Mouse (Mus musculus): ENCODE results near the gene Pabpc4. TPM values are rescaled to one million over a fixed set of nuclear protein-coding genes. Genes with fewer than 3 reads are reported as not detected.
"Not testable (repeated sequence)": the region's sequence is repeated elsewhere in the genome, so short reads cannot be mapped to it uniquely, and the experiment has no call there.

Pabpc4 gene
- polyA plus RNA-seq, 1 experiment from 2014 or later: 83.5 TPM

GRCm38 (mm10) chr4:123271063-123271462 lies 8.9 kb downstream of the Pabpc4 start:
- H3K4me2 ChIP-seq: no peak overlapping the region
- no peak overlapping the region for H3K9ac ChIP-seq (ENCODE audit: low read depth, low read length)
- ATAC-seq (replicated peaks; ENCODE audit: insufficient number of reproducible peaks, low FRiP score, low TSS enrichment): no peak
- no peaks in the 10 kb centered on the region for H3K4me1 ChIP-seq (ENCODE audit: control insufficient read depth, insufficient read depth, low read length)
- WGBS (ENCODE audit: insufficient replicate concordance): 77% methylated on average over 3 of the region's 3 CpGs
- no peaks in the 10 kb centered on the region for H3K9me3 ChIP-seq (replicated peaks; ENCODE audit: control insufficient read depth, low read length)
- no peaks in the 10 kb centered on the region for H3K27me3 ChIP-seq (ENCODE audit: control insufficient read depth, insufficient read depth, low read length)
- no peak overlapping the region for H3K4me3 ChIP-seq (ENCODE audit: low read depth, low read length)
- H3K27ac ChIP-seq (ENCODE audit: low read depth, low read length): no peak overlapping the region
- H3K36me3 ChIP-seq (ENCODE audit: control insufficient read depth, insufficient read depth, low read length): no peaks in the 10 kb centered on the region

DNA sequence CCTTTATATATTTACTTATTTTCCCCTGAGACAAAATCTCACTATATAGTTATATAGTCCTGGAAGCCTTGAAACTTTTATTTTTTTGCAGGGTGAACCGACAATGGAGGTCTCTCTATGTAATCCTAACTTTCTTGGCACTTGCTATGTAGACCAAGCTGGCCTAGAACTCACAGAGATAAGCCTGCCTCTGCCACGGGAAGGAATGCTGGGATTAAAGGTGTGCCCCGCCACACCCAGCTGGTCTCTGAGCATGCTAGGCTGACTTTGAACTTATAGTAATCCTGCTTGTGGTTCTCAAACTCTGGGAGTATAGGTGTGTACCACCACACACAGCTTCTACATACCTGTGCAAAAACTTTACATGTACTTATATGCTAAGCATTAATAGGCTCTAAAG lies 18.0 kb downstream of the Pabpc4 start:
- Histone ChIP-seq H3K4me3 (ENCODE audit: low read depth, low read length) (no peak overlapping the region), H3K9me3 (replicated peaks; ENCODE audit: control insufficient read depth, low read length) (no peaks in the 10 kb centered on the region), H3K36me3 (ENCODE audit: control insufficient read depth, insufficient read depth, low read length) (no peaks in the 10 kb centered on the region), H3K27ac (ENCODE audit: low read depth, low read length) (no peak overlapping the region), H3K4me1 (ENCODE audit: control insufficient read depth, insufficient read depth, low read length) (peaks cover 8% of the 10 kb centered on the region), H3K9ac (ENCODE audit: low read depth, low read length) (no peak overlapping the region), H3K4me2 (no peak overlapping the region), H3K27me3 (ENCODE audit: control insufficient read depth, insufficient read depth, low read length) (no peaks in the 10 kb centered on the region)
- WGBS (ENCODE audit: insufficient replicate concordance): 61% methylated on average over 3 of the region's 3 CpGs
- ATAC-seq (replicated peaks; ENCODE audit: insufficient number of reproducible peaks, low FRiP score, low TSS enrichment): no peak

DNA sequence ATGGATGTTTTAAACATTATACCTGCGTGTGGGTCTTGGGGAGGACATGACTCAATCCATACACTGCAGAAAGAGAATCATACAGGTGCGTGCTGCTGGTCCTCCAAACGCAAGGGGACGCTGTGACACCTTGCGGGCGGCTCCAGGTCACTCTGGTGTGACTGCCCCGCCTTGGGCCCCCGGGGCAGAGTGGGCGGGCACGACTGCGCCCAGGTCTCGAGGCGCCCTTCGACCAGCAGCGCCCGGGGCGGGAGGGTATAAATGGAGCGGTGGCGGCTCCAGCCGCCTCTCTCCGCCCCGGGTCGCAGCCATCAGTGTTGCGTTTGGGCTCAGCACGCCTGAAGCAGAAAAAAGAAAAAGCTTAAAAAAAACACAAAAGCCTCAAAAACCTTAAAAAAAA lies 20.3 kb downstream of the Pabpc4 start:
- Histone ChIP-seq H3K4me3 (ENCODE audit: low read depth, low read length) (peak overlapping the region; percentile 78), H3K27me3 (ENCODE audit: control insufficient read depth, insufficient read depth, low read length) (no peaks in the 10 kb centered on the region), H3K4me2 (peak overlapping the region; percentile 92), H3K9ac (ENCODE audit: low read depth, low read length) (peak overlapping the region; percentile 82; the same call in 1 of the 2 replicates), H3K9me3 (replicated peaks; ENCODE audit: control insufficient read depth, low read length) (no peaks in the 10 kb centered on the region), H3K36me3 (ENCODE audit: control insufficient read depth, insufficient read depth, low read length) (peaks cover 12% of the 10 kb centered on the region), H3K27ac (ENCODE audit: low read depth, low read length) (peak overlapping the region; percentile 79; the same call in 1 of the 2 replicates), H3K4me1 (ENCODE audit: control insufficient read depth, insufficient read depth, low read length) (peaks cover 20% of the 10 kb centered on the region)
- under 1% methylated on average over 25 of the region's 25 CpGs for WGBS (ENCODE audit: insufficient replicate concordance)
- peak; percentile 92 for ATAC-seq (replicated peaks; ENCODE audit: insufficient number of reproducible peaks, low FRiP score, low TSS enrichment)

DNA sequence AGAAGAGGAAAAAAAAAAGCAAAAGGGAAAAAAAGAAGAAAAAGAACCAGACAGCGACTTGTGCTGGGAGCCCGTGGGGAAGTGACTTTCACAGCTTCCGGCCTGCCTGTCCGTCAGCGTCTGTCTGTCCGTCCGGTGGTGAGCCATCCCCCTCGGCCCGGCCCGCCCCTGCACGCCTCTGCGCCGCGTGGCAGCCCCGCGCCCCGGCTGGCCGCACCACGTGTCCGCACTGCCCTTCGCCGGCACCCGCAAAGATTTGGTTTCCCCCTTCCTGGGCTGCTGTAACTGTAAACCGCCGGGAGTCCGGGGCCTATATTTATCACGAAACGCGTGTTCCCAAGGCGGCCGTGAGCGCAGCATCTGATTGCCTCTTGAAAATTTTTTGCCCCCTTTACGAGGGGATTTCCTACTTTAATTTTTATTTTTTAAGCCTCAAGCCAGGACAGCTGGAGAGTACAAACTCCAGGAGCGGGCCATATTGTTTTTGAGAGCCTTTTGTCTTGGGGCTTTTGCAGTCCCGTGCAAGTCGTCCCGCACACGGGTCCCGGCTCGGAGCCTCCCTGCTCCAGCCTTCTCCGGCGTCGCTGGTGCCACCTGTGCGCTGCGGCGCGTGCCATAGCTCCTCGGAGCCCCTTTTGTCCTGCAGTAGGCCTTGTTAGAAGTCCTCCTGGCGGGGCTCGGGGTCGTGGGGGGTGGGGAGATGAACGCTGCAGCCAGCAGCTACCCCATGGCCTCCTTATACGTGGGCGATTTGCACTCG lies 20.9 kb downstream of the Pabpc4 start:
- H3K27me3 ChIP-seq (ENCODE audit: control insufficient read depth, insufficient read depth, low read length); ATAC-seq (replicated peaks; ENCODE audit: insufficient number of reproducible peaks, low FRiP score, low TSS enrichment); H3K9me3 ChIP-seq (replicated peaks; ENCODE audit: control insufficient read depth, low read length): not testable (repeated sequence)
- Histone ChIP-seq H3K4me1 (ENCODE audit: control insufficient read depth, insufficient read depth, low read length) (peaks cover 20% of the 10 kb centered on the region), H3K36me3 (ENCODE audit: control insufficient read depth, insufficient read depth, low read length) (peaks cover 16% of the 10 kb centered on the region), H3K4me2 (peak overlapping the region; percentile 92), H3K9ac (ENCODE audit: low read depth, low read length) (peak overlapping the region; percentile 82), H3K4me3 (ENCODE audit: low read depth, low read length) (peak overlapping the region; percentile 78), H3K27ac (ENCODE audit: low read depth, low read length) (peak overlapping the region; percentile 79)
- 0% methylated on average over 32 of the region's 55 CpGs for WGBS (ENCODE audit: insufficient replicate concordance)

DNA sequence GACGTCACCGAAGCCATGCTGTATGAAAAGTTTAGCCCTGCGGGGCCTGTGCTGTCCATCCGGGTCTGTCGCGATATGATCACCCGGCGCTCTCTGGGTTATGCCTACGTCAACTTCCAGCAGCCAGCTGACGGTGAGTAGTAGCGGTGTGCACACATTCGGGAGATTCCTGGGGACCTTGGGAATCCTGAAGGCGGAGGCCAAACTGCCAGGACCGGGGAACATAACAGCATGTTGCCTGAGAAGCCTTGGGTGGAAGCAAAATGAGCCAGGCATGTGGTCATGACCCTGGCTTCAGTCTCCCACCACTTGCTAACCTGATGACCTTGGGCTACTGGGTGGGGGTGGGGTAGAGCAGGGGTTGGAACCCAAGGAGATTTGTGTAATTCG lies 21.5 kb downstream of the Pabpc4 start:
- H3K27me3 ChIP-seq (ENCODE audit: control insufficient read depth, insufficient read depth, low read length); ATAC-seq (replicated peaks; ENCODE audit: insufficient number of reproducible peaks, low FRiP score, low TSS enrichment); H3K9me3 ChIP-seq (replicated peaks; ENCODE audit: control insufficient read depth, low read length): not testable (repeated sequence)
- peak overlapping the region; percentile 78 for H3K4me3 ChIP-seq (ENCODE audit: low read depth, low read length)
- under 1% methylated on average over 14 of the region's 15 CpGs for WGBS (ENCODE audit: insufficient replicate concordance)
- H3K9ac ChIP-seq (ENCODE audit: low read depth, low read length): peak overlapping the region; percentile 82
- peak overlapping the region; percentile 92 for H3K4me2 ChIP-seq
- H3K36me3 ChIP-seq (ENCODE audit: control insufficient read depth, insufficient read depth, low read length): peaks cover 19% of the 10 kb centered on the region
- peaks cover 20% of the 10 kb centered on the region for H3K4me1 ChIP-seq (ENCODE audit: control insufficient read depth, insufficient read depth, low read length)
- peak overlapping the region; percentile 79 for H3K27ac ChIP-seq (ENCODE audit: low read depth, low read length)

- ATAC-seq (replicated peaks; ENCODE audit: insufficient number of reproducible peaks, low FRiP score, low TSS enrichment): no peak
- peak overlapping the region; percentile 78 for H3K4me3 ChIP-seq (ENCODE audit: low read depth, low read length)
- peak overlapping the region; percentile 92 for H3K4me2 ChIP-seq
- H3K4me1 ChIP-seq (ENCODE audit: control insufficient read depth, insufficient read depth, low read length): peaks cover 20% of the 10 kb centered on the region
- H3K27ac ChIP-seq (ENCODE audit: low read depth, low read length): peak overlapping the region; percentile 79
- no peaks in the 10 kb centered on the region for H3K9me3 ChIP-seq (replicated peaks; ENCODE audit: control insufficient read depth, low read length)
- peak overlapping the region; percentile 82 for H3K9ac ChIP-seq (ENCODE audit: low read depth, low read length)
- peaks cover 29% of the 10 kb centered on the region for H3K36me3 ChIP-seq (ENCODE audit: control insufficient read depth, insufficient read depth, low read length)
- 58% methylated on average over 6 of the region's 6 CpGs for WGBS (ENCODE audit: insufficient replicate concordance)
- H3K27me3 ChIP-seq (ENCODE audit: control insufficient read depth, insufficient read depth, low read length): no peaks in the 10 kb centered on the region
Observed at GRCm38 (mm10) chr4:123284731-123285624, 22.8 kb downstream of the Pabpc4 start.

GRCm38 (mm10) chr4:123286790-123287189 lies 24.6 kb downstream of the Pabpc4 start:
- peak overlapping the region; percentile 48 for H3K9ac ChIP-seq (ENCODE audit: low read depth, low read length)
- H3K27ac ChIP-seq (ENCODE audit: low read depth, low read length): 0 out of 2 replicates have a peak overlapping the region, but pooled peaks have one; percentile 79
- H3K9me3 ChIP-seq (replicated peaks; ENCODE audit: control insufficient read depth, low read length): no peaks in the 10 kb centered on the region
- 0 out of 2 replicates have a peak, but pooled peaks have one; percentile 16 for ATAC-seq (replicated peaks; ENCODE audit: insufficient number of reproducible peaks, low FRiP score, low TSS enrichment)
- peaks cover 20% of the 10 kb centered on the region for H3K4me1 ChIP-seq (ENCODE audit: control insufficient read depth, insufficient read depth, low read length)
- peak overlapping the region; percentile 78 for H3K4me3 ChIP-seq (ENCODE audit: low read depth, low read length)
- H3K4me2 ChIP-seq: peak overlapping the region; percentile 92
- H3K27me3 ChIP-seq (ENCODE audit: control insufficient read depth, insufficient read depth, low read length): no peaks in the 10 kb centered on the region
- 67% methylated on average over 2 of the region's 2 CpGs for WGBS (ENCODE audit: insufficient replicate concordance)
- H3K36me3 ChIP-seq (ENCODE audit: control insufficient read depth, insufficient read depth, low read length): peaks cover 41% of the 10 kb centered on the region

DNA sequence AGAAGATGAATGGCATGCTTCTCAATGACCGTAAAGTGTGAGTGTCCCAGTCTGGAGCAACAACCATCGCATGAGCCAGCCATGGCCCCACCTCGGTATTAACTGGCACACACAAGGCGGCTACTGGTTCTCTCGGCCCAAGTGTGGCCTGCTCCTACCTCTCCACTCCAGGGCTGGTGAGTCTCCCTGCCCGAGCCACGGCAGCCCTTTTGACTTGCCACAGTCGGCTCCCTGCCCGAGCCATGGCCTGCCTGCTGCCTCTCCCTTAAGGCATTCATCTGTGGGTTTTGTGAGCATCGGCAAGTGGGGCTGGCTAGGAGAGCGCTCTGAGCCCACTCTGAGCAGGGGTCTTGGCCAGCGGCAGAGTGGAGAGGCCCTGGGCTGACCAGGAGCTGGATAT lies 26.9 kb downstream of the Pabpc4 start:
- peaks cover 60% of the 10 kb centered on the region for H3K36me3 ChIP-seq (ENCODE audit: control insufficient read depth, insufficient read depth, low read length)
- peaks cover 18% of the 10 kb centered on the region for H3K4me1 ChIP-seq (ENCODE audit: control insufficient read depth, insufficient read depth, low read length)
- no peak overlapping the region for H3K4me2 ChIP-seq
- WGBS (ENCODE audit: insufficient replicate concordance): 84% methylated on average over 12 of the region's 12 CpGs
- no peaks in the 10 kb centered on the region for H3K27me3 ChIP-seq (ENCODE audit: control insufficient read depth, insufficient read depth, low read length)
- no peaks in the 10 kb centered on the region for H3K9me3 ChIP-seq (replicated peaks; ENCODE audit: control insufficient read depth, low read length)
- H3K9ac ChIP-seq (ENCODE audit: low read depth, low read length): no peak overlapping the region
- H3K4me3 ChIP-seq (ENCODE audit: low read depth, low read length): no peak overlapping the region
- no peak for ATAC-seq (replicated peaks; ENCODE audit: insufficient number of reproducible peaks, low FRiP score, low TSS enrichment)
- H3K27ac ChIP-seq (ENCODE audit: low read depth, low read length): no peak overlapping the region

All from heart, embryonic 11.5 days (tissue).